Mouse (Mus musculus) CH12.LX (cell line): ENCODE results near the gene Fdxr. TPM values are rescaled to one million over a fixed set of nuclear protein-coding genes. Genes with fewer than 3 reads are reported as not detected.
A peak's percentile ranks its signal among the peaks of the same experiment; 100 is the strongest.

Source experiments
- DNase-seq: peaks from one replicate; pipeline ENCODE4 v3.0.0-alpha.2; 2013; ENCODE audit errors: extremely low read depth
- H3K27ac ChIP-seq: 2 replicates; pipeline ENCODE4 v1.5.1; 2012; ENCODE audit warnings: low read depth, mild to moderate bottlenecking, control low read depth, moderate library complexity; ENCODE audit not compliant: insufficient read depth
- H3K27me3 ChIP-seq: replicated peaks from 2 replicates; pipeline ENCODE3; 2012; ENCODE audit warnings: inconsistent platforms
- H3K36me3 ChIP-seq, 2 experiments: replicated peaks in 1 of 2; 2 replicates each; pipeline versions ENCODE3 to v1.6.1; 2012; ENCODE audit warnings: inconsistent platforms in 1 of 2, low read length in 1 of 2, mild to moderate bottlenecking in 1 of 2, mixed read lengths in 1 of 2, moderate library complexity in 1 of 2; ENCODE audit not compliant: control insufficient read depth in 1 of 2, insufficient read depth in 1 of 2
- H3K4me1 ChIP-seq, 2 experiments: 2 replicates each; pipeline ENCODE4 v1.6.1; 2012; ENCODE audit warnings: inconsistent platforms in 1 of 2, moderate library complexity in 1 of 2; ENCODE audit not compliant: insufficient read depth in 2 of 2, control insufficient read depth in 1 of 2
- H3K4me2 ChIP-seq: 2 replicates; pipeline ENCODE4 v1.6.1; 2012; ENCODE audit warnings: low read depth, mild to moderate bottlenecking, control low read depth; ENCODE audit not compliant: poor library complexity, insufficient read depth, severe bottlenecking
- H3K4me3 ChIP-seq, 3 experiments: fragments of 150-350 bp in 1 of 3; sonication (generic) in 1 of 3; replicated peaks in 1 of 3; 2 replicates each; pipeline versions ENCODE3 to v1.5.1; 2011 to 2012; ENCODE audit warnings: low read depth in 2 of 3, low read length in 2 of 3, mild to moderate bottlenecking in 2 of 3, moderate library complexity in 2 of 3, control low read depth in 1 of 3, improper control_type of control experiment in 1 of 3, inconsistent platforms in 1 of 3, mixed read lengths in 1 of 3; ENCODE audit not compliant: poor library complexity in 1 of 3
- H3K79me2 ChIP-seq: replicated peaks from 2 replicates; pipeline ENCODE4 v1.6.1; 2012; ENCODE audit warnings: mild to moderate bottlenecking, moderate library complexity; ENCODE audit not compliant: control insufficient read depth, poor library complexity, insufficient read depth, severe bottlenecking; ENCODE audit errors: extremely low read depth
- H3K9ac ChIP-seq: 2 replicates; pipeline ENCODE4 v1.6.1; 2012; ENCODE audit warnings: low read depth, mild to moderate bottlenecking, control low read depth, moderate library complexity; ENCODE audit not compliant: insufficient read depth
- H3K9me3 ChIP-seq: replicated peaks from 2 replicates; pipeline ENCODE3; 2012; ENCODE audit warnings: low read length, inconsistent platforms, mixed read lengths
- BHLHE40 ChIP-seq: IDR thresholded peaks from 2 replicates; pipeline ENCODE4 v1.6.1; 2011; ENCODE audit warnings: mild to moderate bottlenecking, low read depth, low read length, improper control_type of control experiment
- CHD1 ChIP-seq: IDR thresholded peaks from 2 replicates; pipeline ENCODE4 v1.6.1; 2012; ENCODE audit warnings: low read depth, low read length, improper control_type of control experiment, inconsistent platforms
- CHD2 ChIP-seq: IDR thresholded peaks from 2 replicates; pipeline ENCODE4 v1.6.1; 2011; ENCODE audit warnings: low read length, improper control_type of control experiment
- CTCF ChIP-seq, 2 experiments: IDR thresholded peaks in 1 of 2; conservative IDR thresholded peaks in 1 of 2; 2 replicates each; pipeline ENCODE4 v1.5.1; 2011 to 2012; ENCODE audit warnings: low read depth in 2 of 2, low read length in 2 of 2, improper control_type of control experiment in 1 of 2, inconsistent platforms in 1 of 2, mild to moderate bottlenecking in 1 of 2, moderate library complexity in 1 of 2
- E2F4 ChIP-seq: IDR thresholded peaks from 2 replicates; pipeline ENCODE4 v1.6.1; 2011; ENCODE audit warnings: low read depth, low read length, improper control_type of control experiment; ENCODE audit not compliant: insufficient replicate concordance
- ELF1 ChIP-seq: IDR thresholded peaks from 2 replicates; pipeline ENCODE4 v1.6.1; 2014; ENCODE audit warnings: low read depth, mild to moderate bottlenecking, inconsistent platforms, low read length, improper control_type of control experiment
- EP300 ChIP-seq: IDR thresholded peaks from 2 replicates; pipeline ENCODE4 v1.6.1; 2011; ENCODE audit warnings: low read length, improper control_type of control experiment
- ETS1 ChIP-seq: conservative IDR thresholded peaks from 2 replicates; pipeline ENCODE4 v1.6.1; 2012; ENCODE audit warnings: low read depth, mild to moderate bottlenecking, inconsistent platforms, low read length, improper control_type of control experiment, moderate library complexity
- GABPA ChIP-seq: IDR thresholded peaks from 2 replicates; pipeline ENCODE4 v1.6.1; 2012; ENCODE audit warnings: low read depth, low read length, improper control_type of control experiment, inconsistent platforms; ENCODE audit not compliant: insufficient replicate concordance
- HCFC1 ChIP-seq: IDR thresholded peaks from 2 replicates; pipeline ENCODE4 v1.6.1; 2012; ENCODE audit warnings: low read depth, mild to moderate bottlenecking, inconsistent platforms, low read length, improper control_type of control experiment
- IRF4 ChIP-seq: IDR thresholded peaks from 2 replicates; pipeline ENCODE4 v1.6.1; 2014; ENCODE audit warnings: low read depth, mild to moderate bottlenecking, inconsistent platforms, low read length, improper control_type of control experiment
- JUN ChIP-seq: IDR thresholded peaks from 2 replicates; pipeline ENCODE4 v1.6.1; 2011; ENCODE audit warnings: low read depth, mild to moderate bottlenecking, low read length, improper control_type of control experiment, moderate library complexity; ENCODE audit not compliant: insufficient read depth
- JUND ChIP-seq: conservative IDR thresholded peaks from 2 replicates; pipeline ENCODE4 v1.6.1; 2011; ENCODE audit warnings: low read depth, low read length, improper control_type of control experiment
- KAT2A ChIP-seq: IDR thresholded peaks from 2 replicates; pipeline ENCODE4 v1.6.1; 2012; ENCODE audit warnings: low read length, improper control_type of control experiment, inconsistent platforms; ENCODE audit not compliant: insufficient replicate concordance
- MAFK ChIP-seq: IDR thresholded peaks from 2 replicates; pipeline ENCODE4 v1.6.1; 2011; ENCODE audit warnings: low read length, improper control_type of control experiment; ENCODE audit not compliant: insufficient replicate concordance
- MAX ChIP-seq: IDR thresholded peaks from 2 replicates; pipeline ENCODE4 v1.6.1; 2011; ENCODE audit warnings: low read length, improper control_type of control experiment
- MAZ ChIP-seq: IDR thresholded peaks from 2 replicates; pipeline ENCODE4 v1.6.1; 2012; ENCODE audit warnings: low read depth, mild to moderate bottlenecking, inconsistent platforms, low read length, improper control_type of control experiment, moderate library complexity
- MEF2A ChIP-seq: IDR thresholded peaks from 2 replicates; pipeline ENCODE4 v1.6.1; 2014; ENCODE audit warnings: low read depth, mild to moderate bottlenecking, inconsistent platforms, low read length, improper control_type of control experiment, borderline replicate concordance
- MXI1 ChIP-seq: IDR thresholded peaks from 2 replicates; pipeline ENCODE4 v1.6.1; 2011; ENCODE audit warnings: mild to moderate bottlenecking, low read depth, low read length, improper control_type of control experiment
- MYC ChIP-seq: IDR thresholded peaks from 2 replicates; pipeline ENCODE4 v1.6.1; 2011; ENCODE audit warnings: low read depth, mild to moderate bottlenecking, improper control_type of control experiment, low read length
- NELFE ChIP-seq: IDR thresholded peaks from 2 replicates; pipeline ENCODE4 v1.6.1; 2011; ENCODE audit warnings: low read depth, low read length, improper control_type of control experiment
- NRF1 ChIP-seq: IDR thresholded peaks from 2 replicates; pipeline ENCODE4 v1.6.1; 2014; ENCODE audit warnings: low read depth, mild to moderate bottlenecking, inconsistent platforms, low read length, improper control_type of control experiment, moderate library complexity
- PAX5 ChIP-seq: IDR thresholded peaks from 2 replicates; pipeline ENCODE4 v1.6.1; 2012; ENCODE audit warnings: low read length, inconsistent platforms, mixed read lengths
- POLR2A ChIP-seq: IDR thresholded peaks from 2 replicates; pipeline ENCODE4 v1.6.1; 2011; ENCODE audit warnings: low read depth, mild to moderate bottlenecking, improper control_type of control experiment, low read length
- POLR2AphosphoS2 ChIP-seq: IDR thresholded peaks from 2 replicates; pipeline ENCODE4 v1.6.1; 2011; ENCODE audit warnings: low read depth, low read length, improper control_type of control experiment
- RAD21 ChIP-seq: IDR thresholded peaks from 2 replicates; pipeline ENCODE4 v1.6.1; 2011; ENCODE audit warnings: low read depth, mild to moderate bottlenecking, low read length, improper control_type of control experiment, moderate library complexity
- RCOR1 ChIP-seq: conservative IDR thresholded peaks from 2 replicates; pipeline ENCODE4 v1.6.1; 2012; ENCODE audit warnings: low read depth, mild to moderate bottlenecking, inconsistent platforms, low read length, improper control_type of control experiment
- SIN3A ChIP-seq: IDR thresholded peaks from 2 replicates; pipeline ENCODE4 v1.6.1; 2012; ENCODE audit warnings: low read length, improper control_type of control experiment, inconsistent platforms
- SMC3 ChIP-seq: IDR thresholded peaks from 2 replicates; pipeline ENCODE4 v1.6.1; 2011; ENCODE audit warnings: low read depth, low read length, improper control_type of control experiment
- TBP ChIP-seq: conservative IDR thresholded peaks from 2 replicates; pipeline ENCODE4 v1.6.1; 2011; ENCODE audit warnings: low read depth, low read length, improper control_type of control experiment
- TCF12 ChIP-seq: IDR thresholded peaks from 2 replicates; pipeline ENCODE4 v1.6.1; 2014; ENCODE audit warnings: low read depth, mild to moderate bottlenecking, inconsistent platforms, low read length, improper control_type of control experiment
- UBTF ChIP-seq: IDR thresholded peaks from 2 replicates; pipeline ENCODE4 v1.6.1; 2012; ENCODE audit warnings: low read depth, mild to moderate bottlenecking, inconsistent platforms, low read length, improper control_type of control experiment, moderate library complexity
- USF1 ChIP-seq: IDR thresholded peaks from 2 replicates; pipeline ENCODE4 v1.6.1; 2014; ENCODE audit warnings: low read depth, mild to moderate bottlenecking, inconsistent platforms, low read length, improper control_type of control experiment
- USF2 ChIP-seq: conservative IDR thresholded peaks from 2 replicates; pipeline ENCODE4 v1.6.1; 2011; ENCODE audit warnings: low read depth, low read length, improper control_type of control experiment
- ZC3H11A ChIP-seq: IDR thresholded peaks from 2 replicates; pipeline ENCODE4 v1.6.1; 2012; ENCODE audit warnings: low read depth, mild to moderate bottlenecking, inconsistent platforms, low read length, improper control_type of control experiment
- ZKSCAN1 ChIP-seq: IDR thresholded peaks from 2 replicates; pipeline ENCODE4 v1.6.1; 2012; ENCODE audit warnings: low read depth, inconsistent platforms, low read length, improper control_type of control experiment, borderline replicate concordance
- ZMIZ1 ChIP-seq: IDR thresholded peaks from 2 replicates; pipeline ENCODE4 v1.6.1; 2012; ENCODE audit warnings: low read depth, mild to moderate bottlenecking, inconsistent platforms, low read length, improper control_type of control experiment
- ZNF384 ChIP-seq: IDR thresholded peaks from 2 replicates; pipeline ENCODE4 v1.6.1; 2012; ENCODE audit warnings: low read depth, low read length, improper control_type of control experiment, inconsistent platforms
- dilution Hi-C: fragments of 300-500 bp; cut with MboI; formaldehyde crosslinking; loops from 2 replicates; pipeline ENCODE4 v1.14.3; 2020; ENCODE audit warnings: low sequenced_read_pairs; ENCODE audit not compliant: extremely low pct_unique_long_range_greater_than_20kb, extremely low pct_ligation_motif_present
- in situ Hi-C: fragments of 300-500 bp; cut with MboI; formaldehyde crosslinking; loops from 3 replicates; pipeline ENCODE4 v1.14.3; 2019; ENCODE audit warnings: low sequenced_read_pairs, low pct_ligation_motif_present, low pct_unique_long_range_greater_than_20kb, mixed read lengths
- polyA plus RNA-seq: library from polyadenylated mRNA; unstranded; fragments of >175 nt; gene quantifications from 2 replicates; pipeline ENCODE4 v1.2.1, GENCODE M21; 2012; ENCODE audit warnings: low read depth; ENCODE audit not compliant: insufficient read length
- total RNA-seq, 2 experiments: library from RNA; depleted of rRNA; stranded (reverse); fragments of 300-350 nt in 1 of 2; fragments of >200 nt in 1 of 2; gene quantifications; 2 replicates each; pipeline ENCODE4 v1.2.3; 2012 to 2014

Gene Fdxr
- total and polyA plus RNA-seq, 3 experiments = 43.8 to 63.3 (median 58.6) TPM

- H3K4me2 ChIP-seq = peak overlapping the region; percentile 68
- H3K4me1 ChIP-seq = peaks cover 22 to 33% of the 10 kb centered on the region in 2 experiments
- H3K79me2 ChIP-seq = no peaks in the 10 kb centered on the region
- in situ Hi-C loops = loop anchor here (5.0 kb wide), 1 partner anchor 56 kb away; no protein-coding TSS in a partner anchor
- no peak for DNase-seq
- H3K27me3 ChIP-seq = peaks cover 1% of the 10 kb centered on the region
- no peak overlapping the region for H3K9ac ChIP-seq
- peaks cover 10% of the 10 kb centered on the region for H3K9me3 ChIP-seq
- H3K27ac ChIP-seq = peak overlapping the region; percentile 33; the same call in 1 of the 2 replicates
- no peak for TF ChIP-seq UBTF
- TF ChIP-seq CTCF (conservative IDR thresholded peaks at IDR 0.05 in 1 of 2, IDR thresholded peaks at IDR 0.05 in 1 of 2; ENCODE audit: low read depth in 2 of 2, low read length in 2 of 2) = peak in 1 of 2 experiments; percentile 15; a peak in 1 of 4 replicates
- TF ChIP-seq RCOR1 = no peak
- TF ChIP-seq CHD1 = no peak
- TF ChIP-seq NELFE = no peak
- TF ChIP-seq EP300 = no peak; the same call in 1 of the 2 replicates
- peak; percentile 28; the same call in 1 of the 2 replicates for TF ChIP-seq HCFC1
- TF ChIP-seq SMC3 = no peak
- TF ChIP-seq ZMIZ1 = no peak
- TF ChIP-seq GABPA = no peak
- no peak for TF ChIP-seq POLR2AphosphoS2
- 0 out of 2 replicates have a peak, but pooled peaks have one; percentile 16 for TF ChIP-seq SIN3A
- TF ChIP-seq RAD21 = no peak
- no peak for TF ChIP-seq ZC3H11A
- TF ChIP-seq POLR2A = no peak
- no peak for TF ChIP-seq JUND
- TF ChIP-seq MXI1 = no peak
- no peak for TF ChIP-seq JUN
- no peak for TF ChIP-seq TCF12
- no peak for TF ChIP-seq PAX5
- TF ChIP-seq MAZ = peak; percentile 79; the same call in 1 of the 2 replicates
- TF ChIP-seq IRF4 = peak; percentile 8; the same call in 1 of the 2 replicates
- TF ChIP-seq MAFK = no peak
- no peak for TF ChIP-seq USF2
- no peak for TF ChIP-seq CHD2
- peak; percentile 66 for TF ChIP-seq BHLHE40
- no peak for TF ChIP-seq NRF1
- no peak for TF ChIP-seq KAT2A
- TF ChIP-seq ETS1 = peak; percentile 39; the same call in 1 of the 2 replicates
- TF ChIP-seq ELF1 = no peak
- no peak for TF ChIP-seq ZKSCAN1
- TF ChIP-seq MAX = peak; percentile 49; the same call in 1 of the 2 replicates
- 0 out of 2 replicates have a peak, but pooled peaks have one; percentile 42 for TF ChIP-seq MYC
- no peak for TF ChIP-seq USF1
- no peak for TF ChIP-seq ZNF384
- no peak for TF ChIP-seq TBP
- no peak for TF ChIP-seq E2F4
- no peak for TF ChIP-seq MEF2A
- TF ChIP-seq, all 38 proteins: peak for 9
- Histone ChIP-seq H3K36me3 (peaks cover 22 to 35% of the 10 kb centered on the region in 2 experiments), H3K4me3 (no peak overlapping the region)
- dilution Hi-C loops = no loop called here
These were observed 28.9 kb downstream of the Fdxr start for GRCm38 (mm10) chr11:115247945-115248344.
